ENCODE assay signal across 16 mouse cellular contexts in the genomic region with DNA sequence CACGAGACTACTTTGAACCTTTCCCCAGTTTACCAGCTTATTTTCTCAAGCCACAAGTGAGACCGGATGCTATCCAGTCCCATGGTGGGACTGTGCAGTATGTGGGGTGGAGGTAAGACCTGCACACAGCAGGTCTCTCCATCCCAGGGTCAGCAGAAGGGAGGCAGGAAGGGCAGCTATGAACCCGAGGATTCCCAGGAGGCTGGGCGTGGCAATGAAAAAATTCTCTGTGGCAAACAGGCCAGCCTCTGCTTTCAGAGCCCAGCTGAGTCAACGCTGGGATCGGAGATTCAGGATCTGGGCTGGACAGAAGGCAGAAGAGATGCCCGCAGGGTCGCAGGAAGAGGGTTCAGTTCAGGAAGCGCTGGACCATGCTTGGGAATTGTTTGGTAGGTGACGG. TPM values are rescaled to one million over a fixed set of nuclear protein-coding genes. Genes with fewer than 3 reads are reported as not detected.
DNase-seq lines count a peak whose midpoint lies in the region; ATAC-seq lines count a peak whose summit lies in the region.
"Had no signal": no experiment of that assay in that cellular context is flagged by ENCODE, and none has a peak within 500 bp of the region (broad histone marks: within the 10 kb centered on the region; RNA-seq: fewer than 3 reads in every experiment).

No protein-coding gene starts in this region.

- 0 out of 2 replicates have a peak overlapping the region, but pooled peaks have one; percentile 21 for H3K27ac ChIP-seq in forebrain, embryonic 13.5 days
- no peak overlapping the region for H3K27ac ChIP-seq in forebrain, embryonic 16.5 days (ENCODE audit: low read length)
- 0 out of 2 replicates have a peak overlapping the region, but pooled peaks have one; percentile 19 for H3K27ac ChIP-seq in hindbrain, embryonic 13.5 days
- no peak overlapping the region for H3K27ac ChIP-seq in hindbrain, embryonic 10.5 days
- H3K27ac ChIP-seq in midbrain, embryonic 14.5 days (replicated peaks; ENCODE audit: low read depth, low read length), result 0 out of 2 replicates have a peak overlapping the region, but pooled peaks have one; percentile 32
- no peak overlapping the region for H3K27ac ChIP-seq in liver, embryonic 12.5 days
- H3K27ac ChIP-seq: embryonic facial prominence, embryonic 12.5 days; kidney, embryonic 15.5 days had no signal

- H3K9me3 ChIP-seq in forebrain, embryonic 13.5 days (replicated peaks), result no peaks in the 10 kb centered on the region
- H3K9me3 ChIP-seq in forebrain, embryonic 16.5 days (ENCODE audit: control insufficient read depth, low read length), result no peaks in the 10 kb centered on the region
- H3K9me3 ChIP-seq in hindbrain, embryonic 13.5 days, result no peaks in the 10 kb centered on the region
- H3K9me3 ChIP-seq in hindbrain, embryonic 10.5 days, result no peaks in the 10 kb centered on the region
- H3K9me3 ChIP-seq in midbrain, embryonic 14.5 days (ENCODE audit: control insufficient read depth, low read length), result no peaks in the 10 kb centered on the region
- H3K9me3 ChIP-seq in liver, embryonic 12.5 days (replicated peaks), result no peaks in the 10 kb centered on the region
- H3K9me3 ChIP-seq: embryonic facial prominence, embryonic 12.5 days; kidney, embryonic 15.5 days had no signal

- peaks cover 20% of the 10 kb centered on the region for H3K36me3 ChIP-seq in forebrain, embryonic 13.5 days (ENCODE audit: poor library complexity, severe bottlenecking)
- H3K36me3 ChIP-seq in forebrain, embryonic 16.5 days (ENCODE audit: control insufficient read depth, insufficient read depth), result no peaks in the 10 kb centered on the region; the same call in 1 of the 2 replicates
- peaks cover 17% of the 10 kb centered on the region for H3K36me3 ChIP-seq in hindbrain, embryonic 13.5 days
- peaks cover 55% of the 10 kb centered on the region for H3K36me3 ChIP-seq in hindbrain, embryonic 10.5 days
- H3K36me3 ChIP-seq in midbrain, embryonic 14.5 days (ENCODE audit: control insufficient read depth, insufficient read depth, low read length), result peaks cover 13% of the 10 kb centered on the region
- H3K36me3 ChIP-seq in liver, embryonic 12.5 days, result peaks cover 49% of the 10 kb centered on the region

- H3K4me3 ChIP-seq in forebrain, embryonic 13.5 days, result no peak overlapping the region
- H3K4me3 ChIP-seq in forebrain, embryonic 16.5 days (replicated peaks; ENCODE audit: low read length), result no peak overlapping the region
- H3K4me3 ChIP-seq in hindbrain, embryonic 13.5 days, result no peak overlapping the region
- H3K4me3 ChIP-seq in hindbrain, embryonic 10.5 days, result no peak overlapping the region
- H3K4me3 ChIP-seq in midbrain, embryonic 14.5 days (replicated peaks; ENCODE audit: low read depth, low read length), result no peak overlapping the region
- no peak overlapping the region for H3K4me3 ChIP-seq in liver, embryonic 12.5 days
- H3K4me3 ChIP-seq: embryonic facial prominence, embryonic 12.5 days; kidney, embryonic 15.5 days had no signal

- no peak for ATAC-seq in forebrain, embryonic 13.5 days
- no peak for ATAC-seq in forebrain, embryonic 16.5 days
- no peak for ATAC-seq in hindbrain, embryonic 13.5 days (ENCODE audit: low FRiP score)
- no peak for ATAC-seq in midbrain, embryonic 14.5 days (ENCODE audit: low FRiP score, low TSS enrichment)
- ATAC-seq in liver, embryonic 12.5 days, result no peak

- DNase-seq in hindbrain, embryonic 10.5 days (ENCODE audit: low spot score), result no peak
- peak; percentile 77 for DNase-seq in 3T3-L1 (ENCODE audit: low read depth, low spot score)
- DNase-seq in midbrain, embryonic 14.5 days, result no peak
- DNase-seq in spleen, postnatal 36 days (ENCODE audit: low spot score in 2 of 2), result no peak
- DNase-seq: adrenal gland, postnatal 25 days; cerebellum, adult 8-10 months; gastrocnemius, postnatal 36 days; lung, adult 2 months; lung, postnatal 4 days had no signal

- no peak overlapping the region for H3K9ac ChIP-seq in forebrain, embryonic 13.5 days
- H3K9ac ChIP-seq in forebrain, embryonic 16.5 days (replicated peaks; ENCODE audit: low read depth, low read length), result no peak overlapping the region
- peak overlapping the region; percentile 43; the same call in 1 of the 2 replicates for H3K9ac ChIP-seq in hindbrain, embryonic 13.5 days
- no peak overlapping the region for H3K9ac ChIP-seq in midbrain, embryonic 14.5 days (replicated peaks; ENCODE audit: low read length)
- H3K9ac ChIP-seq in liver, embryonic 12.5 days, result no peak overlapping the region
- H3K9ac ChIP-seq: embryonic facial prominence, embryonic 12.5 days; kidney, embryonic 15.5 days had no signal

- 87% methylated on average over 10 of the region's 10 CpGs for WGBS in forebrain, embryonic 13.5 days
- WGBS in forebrain, embryonic 16.5 days, result 87% methylated on average over 10 of the region's 10 CpGs
- WGBS in hindbrain, embryonic 13.5 days, result 85% methylated on average over 10 of the region's 10 CpGs
- 84% methylated on average over 10 of the region's 10 CpGs for WGBS in hindbrain, embryonic 10.5 days
- WGBS in midbrain, embryonic 14.5 days, result 85% methylated on average over 10 of the region's 10 CpGs
- 78% methylated on average over 10 of the region's 10 CpGs for WGBS in liver, embryonic 12.5 days (ENCODE audit: insufficient replicate concordance)

- peaks cover 19% of the 10 kb centered on the region for H3K4me1 ChIP-seq in forebrain, embryonic 13.5 days
- H3K4me1 ChIP-seq in forebrain, embryonic 16.5 days (replicated peaks; ENCODE audit: control insufficient read depth, insufficient read depth, low read length), result peaks cover 22% of the 10 kb centered on the region
- H3K4me1 ChIP-seq in hindbrain, embryonic 13.5 days (replicated peaks), result peaks cover 75% of the 10 kb centered on the region
- H3K4me1 ChIP-seq in hindbrain, embryonic 10.5 days (replicated peaks), result peaks cover 3% of the 10 kb centered on the region
- peaks cover 16% of the 10 kb centered on the region for H3K4me1 ChIP-seq in midbrain, embryonic 14.5 days (ENCODE audit: control insufficient read depth, insufficient read depth, low read length)
- H3K4me1 ChIP-seq in liver, embryonic 12.5 days, result peaks cover 10% of the 10 kb centered on the region

- no peak overlapping the region for H3K4me2 ChIP-seq in forebrain, embryonic 13.5 days
- no peak overlapping the region for H3K4me2 ChIP-seq in forebrain, embryonic 16.5 days (ENCODE audit: low read length)
- no peak overlapping the region for H3K4me2 ChIP-seq in hindbrain, embryonic 13.5 days
- no peak overlapping the region for H3K4me2 ChIP-seq in midbrain, embryonic 14.5 days (ENCODE audit: low read length)
- H3K4me2 ChIP-seq in liver, embryonic 12.5 days, result no peak overlapping the region
- H3K4me2 ChIP-seq: embryonic facial prominence, embryonic 12.5 days; kidney, embryonic 15.5 days had no signal

- no peaks in the 10 kb centered on the region for H3K27me3 ChIP-seq in forebrain, embryonic 13.5 days
- H3K27me3 ChIP-seq in forebrain, embryonic 16.5 days (replicated peaks; ENCODE audit: control insufficient read depth, insufficient read depth, low read length), result no peaks in the 10 kb centered on the region
- no peaks in the 10 kb centered on the region for H3K27me3 ChIP-seq in hindbrain, embryonic 13.5 days
- H3K27me3 ChIP-seq in hindbrain, embryonic 10.5 days (ENCODE audit: insufficient read depth, poor library complexity, severe bottlenecking), result no peaks in the 10 kb centered on the region
- H3K27me3 ChIP-seq in midbrain, embryonic 14.5 days (ENCODE audit: control insufficient read depth, insufficient read depth, low read length), result no peaks in the 10 kb centered on the region
- no peaks in the 10 kb centered on the region for H3K27me3 ChIP-seq in liver, embryonic 12.5 days (replicated peaks)
- H3K27me3 ChIP-seq: embryonic facial prominence, embryonic 12.5 days; kidney, embryonic 15.5 days had no signal

RNA-seq across cellular contexts. Expression of a gene that starts 8.0 kb away (rescaled TPM):
- 23.5 and 24.6 TPM in 2 replicates for polyA plus RNA-seq in forebrain, embryonic 13.5 days (2015; fragmentation: Nextera tagmentation; extraction: Ambion mirVana)
- polyA plus RNA-seq in forebrain, embryonic 16.5 days (2015; fragmentation: Nextera tagmentation; extraction: Ambion mirVana), result 21.5 and 24.7 TPM in 2 replicates
- 22.8 and 23.7 TPM in 2 replicates for polyA plus RNA-seq in hindbrain, embryonic 13.5 days (2015; fragmentation: Nextera tagmentation; extraction: Ambion mirVana)
- 35.0 and 36.8 TPM in 2 replicates for polyA plus RNA-seq in hindbrain, embryonic 10.5 days (2016; fragmentation: Nextera tagmentation; extraction: Ambion mirVana)
- 21.4 and 21.6 TPM in 2 replicates for polyA plus RNA-seq in midbrain, embryonic 14.5 days (2014; fragmentation: Nextera tagmentation; extraction: Ambion mirVana)
- 23.1 and 24.4 TPM in 2 replicates for polyA plus RNA-seq in liver, embryonic 12.5 days (2016; fragmentation: Nextera tagmentation; extraction: Ambion mirVana)

RNA-seq across cellular contexts. Expression of a gene that starts 17.2 kb away (rescaled TPM):
- 0.62 and 0.91 TPM in 2 replicates for polyA plus RNA-seq in forebrain, embryonic 13.5 days (2015; fragmentation: Nextera tagmentation; extraction: Ambion mirVana)
- polyA plus RNA-seq in forebrain, embryonic 16.5 days (2015; fragmentation: Nextera tagmentation; extraction: Ambion mirVana), result 2.3 and 3.3 TPM in 2 replicates
- polyA plus RNA-seq in hindbrain, embryonic 13.5 days (2015; fragmentation: Nextera tagmentation; extraction: Ambion mirVana), result 2.3 and 2.6 TPM in 2 replicates
- 0.25 and 0.37 TPM in 2 replicates for polyA plus RNA-seq in hindbrain, embryonic 10.5 days (2016; fragmentation: Nextera tagmentation; extraction: Ambion mirVana)
- polyA plus RNA-seq in midbrain, embryonic 14.5 days (2014; fragmentation: Nextera tagmentation; extraction: Ambion mirVana), result 1.4 and 2.9 TPM in 2 replicates
- 0.04 TPM in 1 of 2 replicates, not detected in the other for polyA plus RNA-seq in liver, embryonic 12.5 days (2016; fragmentation: Nextera tagmentation; extraction: Ambion mirVana)
- polyA plus RNA-seq: lung, adult 2 months; small intestine, adult 2 months had no signal

Comparison
In these comparisons a context has a peak if more than half of its experiments do, and no peak if none do; other contexts are left out.
1. H3K27ac ChIP-seq: peak in forebrain, embryonic 13.5 days (single experiment), hindbrain, embryonic 13.5 days (single experiment) and midbrain, embryonic 14.5 days (single experiment); none in forebrain, embryonic 16.5 days (single experiment), hindbrain, embryonic 10.5 days (single experiment) and liver, embryonic 12.5 days (single experiment).